Mouse (Mus musculus): ENCODE results near the gene Gabpb2.
"Not testable (repeated sequence)": the region's sequence is repeated elsewhere in the genome, so short reads cannot be mapped to it uniquely, and the experiment has no call there.

The Gabpb2 gene

DNA sequence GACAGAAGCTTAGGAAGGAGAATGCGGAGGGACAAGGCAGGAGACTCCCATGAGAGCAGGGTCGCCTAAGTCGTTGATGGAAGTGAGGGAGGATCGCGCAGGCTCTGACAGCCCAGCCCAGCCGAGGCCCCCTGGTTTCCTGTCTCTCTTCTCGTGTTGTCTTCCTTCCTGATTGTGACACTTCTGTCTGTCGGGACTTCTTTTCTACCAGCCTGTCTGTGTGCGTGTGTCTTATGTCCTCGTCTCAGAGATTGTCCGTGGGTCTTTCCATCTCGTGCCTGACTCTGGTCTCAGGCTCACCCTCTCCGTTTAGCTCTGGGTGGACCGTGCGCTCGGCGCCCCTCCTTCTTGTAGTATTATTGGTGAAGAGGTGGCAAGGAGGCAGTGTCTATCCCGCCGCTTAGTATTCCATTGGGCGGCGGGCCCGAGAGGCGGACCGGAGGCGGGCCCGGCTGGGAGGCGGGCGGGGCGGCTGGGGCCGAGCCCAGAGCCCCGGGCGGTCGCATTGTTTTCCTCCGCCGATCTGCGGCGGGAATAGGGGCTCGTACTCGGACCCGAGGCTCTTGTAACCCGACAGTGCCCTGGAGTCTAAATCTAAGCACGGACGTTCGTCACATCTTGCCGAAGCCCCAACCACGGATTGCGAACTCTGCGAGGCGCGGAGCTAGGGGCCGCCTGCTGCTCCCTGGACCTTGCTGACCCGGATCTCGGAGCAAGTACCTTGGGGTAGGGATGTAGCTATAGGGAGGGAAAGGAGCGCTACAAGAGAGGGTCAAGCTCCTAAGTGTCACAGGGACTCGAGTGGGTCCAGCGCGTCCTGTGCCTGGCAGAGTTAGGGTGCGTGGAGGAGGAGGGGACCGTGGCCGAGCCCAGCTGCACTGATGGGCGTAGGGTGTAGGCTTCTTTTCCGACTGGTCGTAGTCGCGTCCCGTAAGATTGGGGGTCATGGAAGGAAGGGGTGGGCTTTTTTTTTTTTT lies 57.4 kb downstream of the Gabpb2 start, which contains the start of gene Sema6c:
Gene Sema6c, plus strand, starts transcription at position 471 of the 977 bp plus-strand sequence.
- DNase-seq (ENCODE audit: low spot score): peak; percentile 77

DNA sequence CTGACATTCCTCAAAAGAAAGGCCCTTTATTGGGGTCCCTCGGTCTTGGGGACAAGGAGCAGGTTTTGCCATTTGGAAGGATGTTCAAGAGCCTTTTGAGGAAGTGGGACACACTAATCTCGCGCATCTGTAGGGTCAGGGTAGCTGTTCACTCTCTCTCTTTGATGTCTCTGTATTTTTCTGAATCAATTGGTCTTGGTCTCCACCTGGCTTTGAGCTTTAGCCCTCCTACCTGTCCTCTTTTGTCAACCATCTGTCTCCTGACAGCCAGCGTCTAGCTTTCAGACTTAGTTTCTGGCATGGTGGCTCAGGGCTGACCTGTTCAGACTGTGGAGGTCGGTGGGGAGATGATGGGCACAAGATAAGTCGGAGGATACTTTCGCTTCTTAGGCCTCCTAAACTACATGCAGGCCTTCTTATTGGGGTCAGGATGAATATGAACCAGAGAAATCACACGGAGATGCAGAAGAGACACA lies 58.2 kb downstream of the Gabpb2 start:
- DNase-seq (ENCODE audit: low spot score): no peak

DNA sequence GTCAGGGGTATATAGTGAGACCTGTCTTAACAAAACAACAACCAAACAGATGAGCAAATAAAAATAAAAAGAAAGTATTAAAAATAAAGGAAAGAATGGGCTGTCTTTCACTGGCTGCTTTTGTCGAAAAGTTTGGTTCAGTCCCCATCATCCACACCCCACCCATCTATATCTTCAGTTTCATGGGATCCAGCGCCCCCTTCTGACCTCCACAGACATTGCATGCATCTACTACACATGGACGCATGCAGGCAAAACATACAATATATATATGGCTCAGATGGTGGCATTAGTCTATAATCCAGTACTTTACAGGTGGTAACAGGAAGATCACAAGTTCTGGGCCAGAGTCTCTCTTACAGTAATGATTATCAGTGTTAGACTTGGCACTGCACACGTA lies 63.8 kb downstream of the Gabpb2 start:
- DNase-seq (ENCODE audit: low spot score): no peak

DNA sequence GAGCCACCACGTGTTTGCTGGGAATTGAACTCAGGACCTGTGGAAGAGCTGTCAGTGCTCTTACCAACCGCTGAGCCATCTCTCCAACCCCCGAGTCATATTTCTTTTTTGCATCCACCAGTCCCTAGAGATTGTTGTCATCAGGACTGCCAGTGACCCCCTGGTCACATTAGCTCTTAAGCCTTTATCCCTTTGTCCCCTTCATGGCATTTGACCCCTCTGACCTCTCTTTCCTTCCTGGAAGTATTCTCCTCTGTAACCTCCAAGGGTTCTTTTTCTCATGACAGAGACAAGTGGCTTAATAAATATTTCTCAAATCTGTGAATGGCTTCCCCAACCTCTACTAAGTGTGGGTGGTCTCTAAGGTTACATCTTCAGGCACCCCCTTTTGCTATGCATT lies 69.8 kb downstream of the Gabpb2 start:
- no peak for DNase-seq (ENCODE audit: low spot score)

DNA sequence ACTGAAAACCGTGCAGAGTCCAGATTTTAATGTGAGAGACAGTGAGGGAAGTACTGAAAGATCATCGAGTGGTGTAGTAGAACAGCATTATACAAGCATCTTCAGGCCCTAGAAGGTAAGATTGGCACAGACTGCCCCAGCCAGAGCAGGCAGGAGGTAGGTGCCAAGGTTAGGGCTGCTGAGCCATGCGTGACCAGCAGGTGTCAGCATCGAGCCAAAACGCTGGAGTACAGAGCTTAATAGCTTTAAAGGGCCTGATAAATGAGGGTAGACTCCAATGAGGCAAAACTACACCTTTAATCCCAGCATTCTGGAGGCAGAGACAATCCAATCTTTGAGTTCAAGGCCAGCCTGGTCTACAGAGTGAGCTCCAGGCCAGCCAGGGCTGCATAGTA lies 75.1 kb downstream of the Gabpb2 start:
- DNase-seq (ENCODE audit: low spot score): peak; percentile 74

DNA sequence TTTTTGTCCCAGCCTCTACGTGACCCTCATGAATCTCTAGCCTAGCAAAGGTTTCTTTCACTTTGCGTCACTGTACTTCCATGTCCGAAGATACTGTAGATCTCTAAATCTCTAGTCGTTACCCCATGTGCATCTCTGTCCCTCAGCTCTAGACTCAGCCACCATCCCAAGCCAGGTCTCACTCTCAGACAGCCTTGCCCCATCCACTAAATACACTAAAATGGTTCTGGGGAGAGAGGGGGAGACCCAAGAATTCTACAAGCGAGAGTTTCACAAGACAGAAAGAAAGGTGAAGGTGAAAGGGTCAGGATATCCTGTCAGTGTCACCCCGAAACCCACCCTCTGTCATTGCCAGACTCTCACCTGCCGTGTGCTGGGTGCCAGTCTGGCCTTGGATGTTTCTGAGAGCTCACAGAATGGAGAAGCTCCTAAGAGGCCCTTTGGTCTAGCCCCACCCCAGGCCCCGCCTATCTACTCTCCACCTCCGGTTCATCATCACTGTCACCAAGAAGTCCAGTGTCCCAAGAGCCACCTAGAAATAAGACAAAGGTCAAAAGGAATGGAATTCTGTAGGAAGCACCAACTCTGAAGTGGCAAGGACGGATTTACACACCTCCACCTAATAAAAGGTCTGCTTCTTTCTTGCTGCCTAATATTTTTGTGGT lies 75.6 kb downstream of the Gabpb2 start, which contains the start of gene Tnfaip8l2:
Gene Tnfaip8l2, minus strand, starts transcription at position 409 of the 665 bp plus-strand sequence.
- no peak for DNase-seq (ENCODE audit: low spot score)

DNA sequence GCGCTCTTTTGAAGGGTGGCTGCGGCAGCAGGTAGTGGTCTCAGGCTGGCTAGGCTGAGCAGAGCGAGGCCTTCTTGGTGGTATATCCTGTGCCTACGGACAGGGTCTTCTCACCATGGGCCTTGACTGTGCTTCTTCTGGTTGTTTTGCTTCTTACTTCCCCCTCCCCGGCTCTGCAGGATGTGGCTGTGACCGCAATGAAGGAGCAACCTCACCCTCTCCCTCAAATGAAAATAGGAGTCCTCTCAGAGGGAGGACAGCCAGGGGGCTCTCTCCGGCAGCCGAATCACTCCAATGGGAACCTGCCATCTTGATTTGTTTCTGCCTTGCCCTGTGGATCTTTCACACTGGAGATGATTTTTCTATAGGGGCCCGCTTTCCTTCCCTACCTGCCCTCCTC lies 76.2 kb downstream of the Gabpb2 start:
- DNase-seq (ENCODE audit: low spot score): no peak

DNA sequence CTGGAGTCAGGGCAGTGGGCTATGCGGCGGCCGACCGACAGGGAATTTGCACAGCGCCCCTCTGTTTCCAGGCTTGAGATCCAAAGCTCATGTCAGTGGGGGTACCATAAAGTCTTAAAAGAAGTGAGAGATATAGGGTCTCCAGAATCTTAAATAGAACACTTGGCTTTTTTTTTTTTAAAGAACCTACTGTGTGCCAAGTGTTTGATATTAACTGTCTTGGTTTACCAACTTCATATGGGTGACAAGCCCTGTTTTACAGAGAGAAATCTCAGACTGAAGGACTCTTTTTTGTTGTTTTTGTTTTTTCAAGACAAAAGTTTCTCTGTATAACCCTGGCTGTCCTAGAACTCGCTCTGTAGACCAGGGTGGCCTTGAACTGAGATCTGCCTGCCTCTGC lies 76.9 kb downstream of the Gabpb2 start:
- DNase-seq (ENCODE audit: low spot score): no peak

DNA sequence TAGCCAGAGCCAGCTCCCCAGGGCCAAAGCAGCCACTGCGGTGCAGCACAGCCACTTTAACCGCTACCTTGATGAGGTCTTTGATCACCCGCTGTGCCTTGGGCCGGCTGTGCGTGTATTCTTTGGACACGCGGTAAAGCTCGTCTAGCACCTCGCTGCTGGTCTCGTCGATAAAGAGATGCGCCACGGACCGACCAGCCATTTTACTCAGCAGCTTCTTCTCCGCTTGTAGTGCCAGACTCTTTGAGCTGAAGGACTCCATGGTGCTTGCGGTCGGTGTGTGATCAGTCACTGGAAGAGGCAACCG lies 77.5 kb downstream of the Gabpb2 start:
- no peak for DNase-seq (ENCODE audit: low spot score)

DNA sequence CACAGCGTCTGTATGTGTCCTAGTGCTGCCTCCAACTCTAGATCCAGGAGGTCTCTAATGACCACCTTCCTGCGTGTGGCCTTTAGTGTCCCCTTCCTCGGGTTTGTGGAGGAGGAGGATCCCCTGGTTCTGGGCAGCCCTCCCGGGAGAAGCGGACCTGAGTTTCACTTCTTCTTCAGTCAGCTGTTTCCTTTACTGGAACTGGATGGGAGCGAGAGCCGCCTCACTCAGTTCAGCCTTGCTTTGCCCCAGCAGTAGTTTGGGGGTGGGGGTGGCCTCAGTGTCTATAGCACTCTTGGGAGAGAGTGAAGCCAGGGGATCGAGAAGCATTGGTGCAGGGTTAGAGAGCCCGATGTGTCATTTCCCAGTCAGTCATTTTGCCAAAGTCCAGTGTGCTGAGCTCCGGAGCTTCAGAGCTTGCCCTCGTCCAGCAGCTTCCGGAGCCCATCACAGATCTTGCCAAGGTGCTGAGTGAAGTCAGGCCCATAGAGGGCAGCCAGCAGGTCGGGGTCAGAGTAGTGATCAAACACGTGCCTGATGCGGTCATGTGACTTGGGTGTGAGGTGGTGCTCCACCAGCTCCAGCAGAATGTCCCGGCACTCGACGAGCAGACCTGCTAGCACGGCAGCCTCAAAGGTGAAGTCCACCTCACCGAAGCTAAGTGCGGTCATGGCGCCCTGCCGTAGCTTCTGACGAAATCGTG lies 78.0 kb downstream of the Gabpb2 start:
- DNase-seq (ENCODE audit: low spot score): no peak

DNA sequence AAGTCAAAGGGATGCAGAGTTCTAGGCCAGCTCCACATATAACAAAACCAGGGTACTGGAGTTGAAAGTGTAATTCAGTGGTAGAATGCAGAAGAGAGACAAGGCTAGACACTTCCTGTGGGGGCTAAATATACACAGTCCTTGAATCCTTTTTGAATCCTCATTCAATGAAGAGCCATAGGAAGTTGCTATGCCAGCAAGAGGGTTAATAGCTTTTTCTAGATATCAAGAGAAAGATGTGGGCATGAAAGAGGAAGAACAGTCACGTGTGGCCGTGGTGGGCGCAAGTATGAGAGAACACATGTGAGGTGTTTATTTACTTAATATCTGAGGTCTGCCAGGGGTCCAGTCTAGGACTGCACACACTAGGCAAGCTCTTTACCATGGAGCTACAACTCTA lies 81.4 kb downstream of the Gabpb2 start:
- no peak for DNase-seq (ENCODE audit: low spot score)

DNA sequence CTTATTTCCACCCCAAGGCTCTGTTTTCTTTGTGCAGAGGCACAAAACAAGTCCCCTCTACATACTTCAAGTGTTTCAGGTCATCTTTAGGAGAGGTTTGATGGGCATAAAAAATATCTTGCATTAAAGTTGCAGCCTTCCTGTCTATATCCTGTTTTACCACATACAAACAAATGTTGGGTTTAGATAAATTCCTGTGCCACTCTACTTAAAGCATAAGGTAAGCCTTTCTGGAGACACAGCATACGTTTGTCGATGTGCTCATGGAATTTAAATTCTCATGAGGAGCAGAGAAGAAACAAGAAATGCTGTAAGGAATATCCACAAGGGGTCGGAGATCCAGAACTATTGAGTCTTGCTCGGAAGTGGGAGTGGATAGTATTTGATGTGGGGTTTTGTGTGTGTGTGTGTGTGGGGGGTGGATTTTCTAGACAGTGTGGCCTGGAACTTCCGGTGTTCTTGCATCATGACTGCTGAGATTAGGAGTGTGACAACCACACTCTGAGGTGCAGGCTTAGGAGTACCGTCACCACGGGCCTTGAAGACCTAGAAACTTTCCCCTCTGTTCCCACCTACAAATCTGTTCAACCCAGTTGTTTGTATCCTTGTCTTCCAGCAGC lies 82.2 kb downstream of the Gabpb2 start:
- no peak for DNase-seq (ENCODE audit: low spot score)

DNA sequence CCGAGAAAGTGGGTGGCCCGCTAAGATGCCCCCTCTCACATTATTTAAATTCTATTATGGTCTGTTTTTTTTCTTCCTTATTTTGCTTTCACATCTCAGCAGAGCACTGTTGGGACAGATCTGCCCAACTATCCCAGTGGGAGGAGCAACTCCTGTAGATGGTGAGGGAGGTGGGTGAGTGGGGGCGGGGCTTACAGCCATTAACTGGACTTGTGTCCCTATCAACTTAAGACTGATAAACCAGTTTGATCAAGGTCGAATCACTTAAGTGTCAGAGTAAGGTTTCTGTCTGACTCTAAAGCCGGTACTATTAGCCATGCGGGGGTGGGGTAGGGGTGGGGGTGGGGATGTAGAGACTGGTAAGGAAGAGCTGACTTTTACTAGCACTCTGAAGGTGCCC lies 82.7 kb downstream of the Gabpb2 start:
- no peak for DNase-seq (ENCODE audit: low spot score)

DNA sequence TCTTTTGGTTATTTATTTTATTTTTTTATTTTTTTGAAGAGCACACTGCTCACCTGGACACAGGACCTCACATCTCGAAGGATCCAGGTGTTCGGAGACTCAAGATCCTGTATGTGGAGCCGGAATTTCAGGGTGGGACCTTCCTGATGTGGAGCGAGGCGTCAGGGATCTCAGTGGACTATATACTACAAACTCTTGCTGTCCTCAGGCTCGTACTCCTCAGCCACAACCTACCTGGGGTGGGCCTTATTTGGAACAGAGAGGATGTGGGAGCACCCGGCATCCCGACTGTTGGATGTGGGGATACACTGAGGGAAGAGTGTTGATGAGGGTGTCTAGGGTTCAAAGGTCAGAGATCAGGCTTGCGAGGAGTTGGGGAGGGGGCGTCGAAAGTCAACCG lies 83.6 kb downstream of the Gabpb2 start:
- DNase-seq (ENCODE audit: low spot score): not testable (repeated sequence)

DNA sequence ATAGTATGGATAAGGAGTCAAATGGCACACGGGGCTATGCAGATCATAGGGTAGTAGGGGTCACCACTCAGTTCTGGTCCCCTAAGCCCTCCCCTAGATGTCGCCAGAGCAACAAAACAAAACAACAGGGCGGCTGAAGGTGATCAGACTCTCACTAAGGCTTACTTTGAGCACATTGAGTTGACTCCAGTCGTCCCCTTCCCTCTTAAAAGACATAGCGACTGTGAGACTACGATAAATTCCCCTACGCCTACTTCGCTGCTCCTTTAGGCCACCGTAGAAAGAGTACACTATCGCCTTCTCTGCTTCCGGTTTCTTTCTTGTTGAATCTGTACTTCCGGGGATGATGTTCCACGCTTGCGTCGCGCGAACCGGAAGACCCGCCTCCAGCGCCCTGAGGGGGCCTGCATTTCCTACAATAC lies 84.0 kb downstream of the Gabpb2 start, which contains the start of the genes Scnm1 and Lysmd1:
Gene Scnm1, minus strand, starts transcription at position 332 of the 422 bp plus-strand sequence.
Gene Lysmd1, plus strand, starts transcription at position 409 of the 422 bp plus-strand sequence.
- DNase-seq (ENCODE audit: low spot score): peak; percentile 93

DNA sequence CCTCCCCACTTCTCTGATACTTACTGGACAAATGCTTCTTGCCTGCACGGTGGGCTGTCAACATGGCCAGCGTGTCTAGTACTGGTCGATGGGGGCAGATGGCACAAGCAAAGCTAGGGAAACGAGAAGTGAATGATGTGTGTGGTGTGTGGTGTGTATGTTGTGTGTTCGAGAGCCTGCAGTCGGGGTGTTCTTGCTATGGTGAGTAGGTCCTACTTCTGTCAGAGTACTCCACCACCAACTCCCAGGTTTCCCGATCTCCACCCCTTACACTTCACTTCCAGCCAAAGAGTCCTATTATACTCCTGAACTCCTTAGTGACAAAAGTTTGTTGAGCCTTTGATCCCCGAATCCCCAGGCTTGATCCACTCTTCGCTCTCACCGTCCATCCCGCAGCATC lies 84.5 kb downstream of the Gabpb2 start:
- no peak for DNase-seq (ENCODE audit: low spot score)

DNA sequence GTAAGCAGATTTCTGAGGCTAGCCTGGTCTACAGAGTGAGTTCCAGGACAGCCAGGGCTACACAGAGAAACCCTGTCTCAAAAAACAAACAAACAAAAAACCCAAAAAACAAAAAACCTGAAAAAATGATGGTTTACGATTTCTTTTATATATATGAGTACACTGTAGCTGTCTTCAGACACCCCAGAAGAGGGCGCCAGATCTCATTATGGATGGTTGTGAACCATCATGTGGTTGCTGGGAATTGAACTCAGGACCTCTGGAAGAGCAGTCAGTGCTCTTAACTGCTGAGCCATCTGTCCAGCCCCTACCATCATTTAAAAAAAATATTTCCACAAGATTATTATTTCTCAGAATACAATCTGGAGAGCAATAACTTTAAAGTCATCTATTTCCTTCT lies 85.3 kb downstream of the Gabpb2 start:
- DNase-seq (ENCODE audit: low spot score): not testable (repeated sequence)
